Mouse (Mus musculus) bone marrow, adult 2 months (tissue): ENCODE measurements at regions not wholly inside any gene's neighbourhood (a gene's known extent, or its start where the extent isn't known, plus 50 kb on each side); places are given as distances from the start of the nearest gene placed in this dataset.

Experiments used
- H3K27ac ChIP-seq: fragments of 200-500 bp; 2 replicates; pipeline ENCODE4 v1.5.1; 2012; ENCODE audit warnings: low read depth, mild to moderate bottlenecking, control low read depth, inconsistent platforms, low read length; ENCODE audit not compliant: control insufficient read depth, poor library complexity, insufficient read depth
- H3K4me1 ChIP-seq: fragments of 200-500 bp; 2 replicates; pipeline ENCODE4 v1.6.1; 2011; ENCODE audit warnings: low read length; ENCODE audit not compliant: control insufficient read depth, insufficient read depth
- H3K4me3 ChIP-seq: fragments of 200-500 bp; replicated peaks from 2 replicates; pipeline ENCODE3; 2011; ENCODE audit warnings: mild to moderate bottlenecking, low read depth, low read length, control low read depth; ENCODE audit not compliant: control insufficient read depth
- CTCF ChIP-seq: fragments of 200-500 bp; IDR thresholded peaks from 2 replicates; pipeline ENCODE4 v1.5.1; 2011; ENCODE audit warnings: low read length, control low read depth; ENCODE audit not compliant: control insufficient read depth, insufficient read depth
- POLR2A ChIP-seq: fragments of 200-500 bp; IDR thresholded peaks from 2 replicates; pipeline ENCODE4 v1.6.1; 2011; ENCODE audit warnings: low read depth, mild to moderate bottlenecking, control low read depth, low read length, borderline replicate concordance; ENCODE audit not compliant: control insufficient read depth
- WGBS: fragments of 180-500 bp; shearing (Covaris S2); methylation state at CpG from one replicate; pipeline ENCODE4 v1.1.7; 2018; 5-methylcytosine and 5-hydroxymethylcytosine counted together

GRCm38 (mm10) chr10:118621546-118621945 lies 180.7 kb downstream of the Ifng start:
- Histone ChIP-seq H3K4me1 (no peaks in the 10 kb centered on the region), H3K27ac (no peak overlapping the region), H3K4me3 (no peak overlapping the region)
- TF ChIP-seq CTCF (no peak), POLR2A (no peak)
- WGBS = 83% methylated on average over 4 of the region's 4 CpGs

GRCm38 (mm10) chr10:118622131-118622530 lies 181.3 kb downstream of the Ifng start:
- 59% methylated on average over 6 of the region's 6 CpGs for WGBS
- TF ChIP-seq CTCF = no peak
- TF ChIP-seq POLR2A = no peak
- Histone ChIP-seq H3K27ac (no peak overlapping the region), H3K4me3 (no peak overlapping the region), H3K4me1 (no peaks in the 10 kb centered on the region)

- H3K27ac ChIP-seq = no peak overlapping the region
- TF ChIP-seq POLR2A = no peak
- no peak for TF ChIP-seq CTCF
- 87% methylated on average over 2 of the region's 2 CpGs for WGBS
- H3K4me1 ChIP-seq = no peaks in the 10 kb centered on the region
- no peak overlapping the region for H3K4me3 ChIP-seq
Measured at GRCm38 (mm10) chr10:118622916-118623315, 182.1 kb downstream of the Ifng start.

GRCm38 (mm10) chr10:118624368-118624767 lies 183.5 kb downstream of the Ifng start:
- WGBS = 89% methylated on average over 7 of the region's 7 CpGs
- TF ChIP-seq CTCF = no peak
- no peak overlapping the region for H3K27ac ChIP-seq
- H3K4me1 ChIP-seq = no peaks in the 10 kb centered on the region
- no peak overlapping the region for H3K4me3 ChIP-seq

- no peaks in the 10 kb centered on the region for H3K4me1 ChIP-seq
- 40% methylated on average over 6 of the region's 6 CpGs for WGBS
- no peak for TF ChIP-seq POLR2A
- no peak for TF ChIP-seq CTCF
- no peak overlapping the region for H3K4me3 ChIP-seq
- H3K27ac ChIP-seq = no peak overlapping the region
Measured at GRCm38 (mm10) chr10:118628000-118628399, 187.2 kb downstream of the Ifng start.

GRCm38 (mm10) chr10:118629360-118630040 lies 188.7 kb downstream of the Ifng start:
- H3K4me3 ChIP-seq = no peak overlapping the region
- H3K4me1 ChIP-seq = peaks cover 1% of the 10 kb centered on the region; the same call in 1 of the 2 replicates
- 90% methylated on average over 22 of the region's 22 CpGs for WGBS
- no peak overlapping the region for H3K27ac ChIP-seq
- TF ChIP-seq CTCF (no peak), POLR2A (no peak)

GRCm38 (mm10) chr10:118631786-118632185 lies 190.9 kb downstream of the Ifng start:
- TF ChIP-seq POLR2A = no peak
- TF ChIP-seq CTCF = no peak
- Histone ChIP-seq H3K4me1 (peaks cover 1% of the 10 kb centered on the region; the same call in 1 of the 2 replicates), H3K4me3 (no peak overlapping the region), H3K27ac (no peak overlapping the region)
- 74% methylated on average over 1 of the region's 1 CpGs for WGBS

GRCm38 (mm10) chr10:118632187-118632586 lies 191.3 kb downstream of the Ifng start:
- H3K27ac ChIP-seq = no peak overlapping the region
- TF ChIP-seq CTCF = no peak
- no peak for TF ChIP-seq POLR2A
- 74% methylated on average over 5 of the region's 5 CpGs for WGBS
- H3K4me3 ChIP-seq = no peak overlapping the region
- peaks cover 1% of the 10 kb centered on the region; the same call in 1 of the 2 replicates for H3K4me1 ChIP-seq

GRCm38 (mm10) chr10:118633429-118633828 lies 192.6 kb downstream of the Ifng start:
- Histone ChIP-seq H3K4me1 (peaks cover 1% of the 10 kb centered on the region; the same call in 1 of the 2 replicates), H3K27ac (no peak overlapping the region), H3K4me3 (no peak overlapping the region)
- WGBS = 11% methylated on average over 7 of the region's 7 CpGs
- TF ChIP-seq CTCF = no peak
